Mouse (Mus musculus) induced T-regulatory cell, adult 2 months (primary cell): ENCODE results near the gene Aig1.

ENCODE experiments used
- DNase-seq: peaks from one replicate; pipeline ENCODE4 v3.0.0-alpha.2; 2012; ENCODE audit warnings: low read depth

The Aig1 gene

GRCm38 (mm10) chr10:13849205-13849604 lies 19.6 kb downstream of the Aig1 start:
- no peak for DNase-seq

- DNase-seq, result no peak
Observed at GRCm38 (mm10) chr10:13844864-13845263, 23.9 kb downstream of the Aig1 start.

- DNase-seq, result no peak
Observed at GRCm38 (mm10) chr10:13843746-13844145, 25.0 kb downstream of the Aig1 start.

- no peak for DNase-seq
Observed at GRCm38 (mm10) chr10:13842855-13843254, 25.9 kb downstream of the Aig1 start.

- no peak for DNase-seq
Observed at GRCm38 (mm10) chr10:13838511-13839126, 30.2 kb downstream of the Aig1 start.

GRCm38 (mm10) chr10:13837709-13838456 lies 30.9 kb downstream of the Aig1 start:
- DNase-seq, result no peak

- DNase-seq, result no peak
Observed at GRCm38 (mm10) chr10:13836956-13837355, 31.8 kb downstream of the Aig1 start.

- no peak for DNase-seq
Observed at GRCm38 (mm10) chr10:13835737-13836475, 32.9 kb downstream of the Aig1 start.

GRCm38 (mm10) chr10:13834056-13834455 lies 34.7 kb downstream of the Aig1 start:
- DNase-seq, result peak; percentile 9

GRCm38 (mm10) chr10:13833066-13833566 lies 35.7 kb downstream of the Aig1 start:
- DNase-seq, result no peak

GRCm38 (mm10) chr10:13832546-13833033 lies 36.2 kb downstream of the Aig1 start:
- peak; percentile 80 for DNase-seq

GRCm38 (mm10) chr10:13827150-13827549 lies 41.6 kb downstream of the Aig1 start:
- peak; percentile 47 for DNase-seq

- no peak for DNase-seq
Observed at GRCm38 (mm10) chr10:13813591-13813990, 55.2 kb downstream of the Aig1 start.

GRCm38 (mm10) chr10:13808291-13808690 lies 60.5 kb downstream of the Aig1 start:
- no peak for DNase-seq

- DNase-seq, result no peak
Observed at GRCm38 (mm10) chr10:13806806-13807205, 62.0 kb downstream of the Aig1 start.

GRCm38 (mm10) chr10:13801296-13801695 lies 67.5 kb downstream of the Aig1 start:
- DNase-seq, result no peak

- DNase-seq, result no peak
Observed at GRCm38 (mm10) chr10:13793458-13793857, 75.3 kb downstream of the Aig1 start.

GRCm38 (mm10) chr10:13792788-13793187 lies 76.0 kb downstream of the Aig1 start:
- DNase-seq, result no peak

GRCm38 (mm10) chr10:13789604-13790003 lies 79.2 kb downstream of the Aig1 start:
- no peak for DNase-seq

GRCm38 (mm10) chr10:13788057-13788456 lies 80.7 kb downstream of the Aig1 start:
- DNase-seq, result no peak

GRCm38 (mm10) chr10:13782774-13783173 lies 86.0 kb downstream of the Aig1 start:
- no peak for DNase-seq

- no peak for DNase-seq
Observed at GRCm38 (mm10) chr10:13782235-13782757, 86.5 kb downstream of the Aig1 start.
